Mouse (Mus musculus) kidney, adult 2 months (tissue): ENCODE data around the gene Slc6a21. TPM values are rescaled to one million over a fixed set of nuclear protein-coding genes. Genes with fewer than 3 reads are reported as not detected.

Experiments used
- DNase-seq: peaks from one replicate; pipeline ENCODE4 v3.0.0; 2021
- H3K27ac ChIP-seq: fragments of 200-500 bp; 2 replicates; pipeline ENCODE4 v1.5.1; 2012; ENCODE audit warnings: low read depth, low read length, control low read depth, inconsistent platforms; ENCODE audit not compliant: insufficient read depth
- H3K27me3 ChIP-seq: fragments of 200-500 bp; replicated peaks from 2 replicates; pipeline ENCODE4 v1.6.1; 2012; ENCODE audit warnings: mild to moderate bottlenecking, moderate library complexity, low read length, inconsistent platforms; ENCODE audit not compliant: control insufficient read depth, insufficient read depth
- H3K36me3 ChIP-seq: fragments of 200-500 bp; 2 replicates; pipeline ENCODE4 v1.6.1; 2012; ENCODE audit warnings: mild to moderate bottlenecking, moderate library complexity, low read length, inconsistent platforms; ENCODE audit not compliant: control insufficient read depth, insufficient read depth
- H3K4me1 ChIP-seq: fragments of 200-500 bp; 2 replicates; pipeline ENCODE4 v1.6.1; 2011; ENCODE audit warnings: low read length; ENCODE audit not compliant: control insufficient read depth, insufficient read depth
- H3K4me3 ChIP-seq: fragments of 200-500 bp; 2 replicates; pipeline ENCODE4 v1.5.1; 2011; ENCODE audit warnings: mild to moderate bottlenecking, low read depth, low read length, control low read depth; ENCODE audit not compliant: insufficient read depth
- CTCF ChIP-seq: fragments of 200-500 bp; conservative IDR thresholded peaks from 2 replicates; pipeline ENCODE4 v1.5.1; 2011; ENCODE audit warnings: low read depth, mild to moderate bottlenecking, control low read depth, low read length, moderate library complexity, mixed read lengths; ENCODE audit not compliant: insufficient read depth, insufficient read length
- POLR2A ChIP-seq: fragments of 200-500 bp; IDR thresholded peaks from one replicate; pipeline ENCODE4 v1.6.1; 2011; ENCODE audit warnings: low read depth, low read length, control low read depth
- WGBS: fragments of 180-500 bp; shearing (Covaris S2); methylation state at CpG from one replicate; pipeline ENCODE4 v1.1.7; 2018; 5-methylcytosine and 5-hydroxymethylcytosine counted together
- polyA plus RNA-seq: library from polyadenylated mRNA; depleted of rRNA; stranded (reverse); fragments of >200 nt; gene quantifications from 2 replicates; pipeline ENCODE4 v1.2.3, GENCODE M21; 2012

Slc6a21 gene
- polyA plus RNA-seq, 1 experiment = 0.14 TPM

GRCm38 (mm10) chr7:45322245-45322644, 44.9 kb downstream of the Slc6a21 start:
- DNase-seq = no peak
- TF ChIP-seq POLR2A = no peak
- no peak for TF ChIP-seq CTCF
- Histone ChIP-seq H3K27me3 (no peaks in the 10 kb centered on the region), H3K27ac (no peak overlapping the region), H3K4me1 (no peaks in the 10 kb centered on the region), H3K36me3 (no peaks in the 10 kb centered on the region), H3K4me3 (no peak overlapping the region)
- WGBS = 87% methylated on average over 4 of the region's 4 CpGs

GRCm38 (mm10) chr7:45323069-45323468, 45.8 kb downstream of the Slc6a21 start:
- DNase-seq = no peak
- H3K27ac ChIP-seq = no peak overlapping the region
- no peaks in the 10 kb centered on the region for H3K36me3 ChIP-seq
- TF ChIP-seq POLR2A = no peak
- TF ChIP-seq CTCF = no peak
- no peaks in the 10 kb centered on the region for H3K4me1 ChIP-seq
- H3K4me3 ChIP-seq = no peak overlapping the region
- 62% methylated on average over 5 of the region's 5 CpGs for WGBS
- no peaks in the 10 kb centered on the region for H3K27me3 ChIP-seq

- no peaks in the 10 kb centered on the region for H3K36me3 ChIP-seq
- no peak overlapping the region for H3K27ac ChIP-seq
- H3K4me3 ChIP-seq = no peak overlapping the region
- DNase-seq = no peak
- no peaks in the 10 kb centered on the region for H3K4me1 ChIP-seq
- TF ChIP-seq CTCF = no peak
- TF ChIP-seq POLR2A = no peak
- H3K27me3 ChIP-seq = no peaks in the 10 kb centered on the region
Observed at GRCm38 (mm10) chr7:45325800-45326199, 48.5 kb downstream of the Slc6a21 start.

DNA sequence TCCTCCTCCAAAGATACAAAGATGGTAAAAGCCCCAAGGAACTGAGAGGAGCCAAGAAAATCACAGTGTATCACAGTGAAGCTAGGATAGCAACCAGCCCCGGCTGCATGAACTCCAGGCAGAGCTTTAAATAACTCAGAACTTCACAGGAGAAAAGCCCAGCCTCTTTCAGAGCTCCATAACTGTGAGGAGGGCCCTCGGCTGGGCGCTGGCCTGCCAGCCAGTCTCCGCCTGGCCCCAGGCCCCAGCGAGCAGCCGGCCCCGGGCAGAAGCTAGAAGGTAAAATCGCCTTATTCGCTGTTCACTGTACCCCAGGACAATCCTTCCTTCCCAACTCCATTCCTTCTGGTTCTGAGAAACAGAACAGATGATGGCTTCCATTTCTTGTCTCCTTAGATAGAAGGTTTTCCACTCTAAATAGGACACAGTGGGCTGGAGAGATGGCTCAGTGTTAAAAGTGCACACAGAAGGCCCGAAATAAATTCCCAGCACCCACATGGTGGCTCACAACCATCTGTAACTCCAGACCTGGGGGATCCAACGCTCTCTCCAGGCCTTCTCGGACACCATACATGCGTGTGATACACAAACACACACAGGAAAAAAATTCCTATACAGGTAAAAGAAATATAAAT, 51.6 kb downstream of the Slc6a21 start:
- WGBS = 85% methylated on average over 13 of the region's 13 CpGs
- Histone ChIP-seq H3K27ac (no peak overlapping the region), H3K4me3 (no peak overlapping the region), H3K36me3 (no peaks in the 10 kb centered on the region), H3K4me1 (0 out of 2 replicates have a peak, but pooled peaks cover 5% of the 10 kb centered on the region), H3K27me3 (no peaks in the 10 kb centered on the region)
- no peak for DNase-seq
- no peak for TF ChIP-seq POLR2A
- TF ChIP-seq CTCF = no peak

DNA sequence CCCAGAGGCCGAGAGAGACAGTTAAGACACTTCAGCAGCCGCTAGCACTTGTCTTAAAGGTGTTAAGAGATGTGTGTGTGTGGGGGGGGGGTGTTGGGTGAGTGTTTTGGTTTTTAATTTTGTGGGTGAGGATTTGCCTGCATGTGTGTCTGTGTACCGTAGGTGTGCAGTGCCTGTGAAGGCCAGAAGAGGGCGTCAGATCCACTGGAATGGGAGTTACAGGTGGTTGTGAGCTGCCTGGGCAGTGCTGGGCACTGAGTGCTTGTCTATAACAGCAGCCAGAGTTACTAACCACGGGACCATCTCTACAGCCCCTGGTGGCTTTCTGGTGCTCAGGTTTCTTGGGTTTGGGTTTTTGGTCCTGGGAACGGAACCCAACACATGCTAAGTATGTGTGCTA, 54.2 kb downstream of the Slc6a21 start:
- TF ChIP-seq CTCF (no peak), POLR2A (no peak)
- 91% methylated on average over 6 of the region's 6 CpGs for WGBS
- Histone ChIP-seq H3K4me1 (0 out of 2 replicates have a peak, but pooled peaks cover 5% of the 10 kb centered on the region), H3K27ac (no peak overlapping the region), H3K36me3 (no peaks in the 10 kb centered on the region), H3K27me3 (no peaks in the 10 kb centered on the region), H3K4me3 (no peak overlapping the region)
- no peak for DNase-seq

DNA sequence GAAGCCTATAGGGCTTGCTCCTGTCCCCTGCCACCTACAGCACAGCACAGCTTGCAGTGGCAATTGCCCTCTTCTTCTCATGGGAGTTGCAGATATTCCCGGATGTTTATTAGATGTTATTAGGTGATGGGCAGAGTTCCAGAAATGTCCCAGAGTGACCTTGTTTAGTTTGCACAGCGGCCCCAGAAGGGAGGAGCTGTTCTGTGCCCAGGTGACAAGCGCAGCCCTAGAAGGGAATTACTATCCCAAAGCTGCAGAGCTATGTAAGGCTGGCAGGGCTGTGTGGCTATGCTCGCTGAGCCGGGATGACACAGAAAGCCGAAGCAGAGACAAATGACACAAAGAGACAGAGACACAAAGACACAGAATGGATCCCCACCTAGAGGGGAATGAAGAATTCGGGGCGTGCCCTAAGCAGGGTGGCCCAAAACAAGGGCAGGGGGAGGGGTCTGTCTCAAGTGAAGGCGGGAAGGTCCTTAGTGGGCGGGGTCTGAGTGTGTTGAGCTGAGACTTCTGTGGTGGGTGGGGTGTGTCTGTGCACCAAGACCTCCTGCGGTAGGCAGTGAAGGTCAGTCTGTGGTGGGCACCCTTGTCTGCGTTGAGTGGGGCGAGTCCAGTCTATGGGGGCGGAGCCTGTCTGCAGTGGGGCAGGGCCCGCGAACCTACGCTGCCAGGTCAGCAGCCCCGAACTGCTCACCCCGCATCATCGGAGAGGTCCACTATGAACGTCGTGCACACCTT, 55.5 kb downstream of the Slc6a21 start:
- WGBS = 4% methylated on average over 21 of the region's 22 CpGs
- peak overlapping the region; percentile 74 for H3K27ac ChIP-seq
- TF ChIP-seq CTCF (no peak), POLR2A (no peak)
- no peaks in the 10 kb centered on the region for H3K36me3 ChIP-seq
- 0 out of 2 replicates have a peak, but pooled peaks cover 5% of the 10 kb centered on the region for H3K4me1 ChIP-seq
- H3K27me3 ChIP-seq = no peaks in the 10 kb centered on the region
- peak; percentile 66 for DNase-seq
- peak overlapping the region; percentile 70 for H3K4me3 ChIP-seq

GRCm38 (mm10) chr7:45333431-45333982, 56.2 kb downstream of the Slc6a21 start, which contains the start of gene Trpm4:
Gene Trpm4, minus strand, starts transcription at chr7:45333780.
- Histone ChIP-seq H3K36me3 (no peaks in the 10 kb centered on the region), H3K27me3 (no peaks in the 10 kb centered on the region), H3K4me1 (0 out of 2 replicates have a peak, but pooled peaks cover 5% of the 10 kb centered on the region), H3K27ac (peak within 1 kb of the TSS; percentile 74), H3K4me3 (peak within 1 kb of the TSS; percentile 70)
- TF ChIP-seq CTCF (no peak), POLR2A (peak; percentile 21)
- WGBS = under 1% methylated on average over 38 of the region's 38 CpGs
- DNase-seq = peak; percentile 86
